Mouse (Mus musculus) thymus, adult 2 months (tissue): ENCODE results near the gene Rreb1.

Source experiments
- CTCF ChIP-seq: fragments of 200-500 bp; IDR thresholded peaks from 2 replicates; pipeline ENCODE4 v1.5.1; 2012; ENCODE audit warnings: mild to moderate bottlenecking, control low read depth, low read length, moderate library complexity, borderline replicate concordance; ENCODE audit not compliant: control insufficient read depth, poor library complexity, insufficient read depth; ENCODE audit errors: extremely low read depth
- POLR2A ChIP-seq: fragments of 200-500 bp; IDR thresholded peaks from 2 replicates; pipeline ENCODE4 v1.6.1; 2012; ENCODE audit warnings: mild to moderate bottlenecking, low read length, control low read depth, moderate library complexity; ENCODE audit not compliant: control insufficient read depth, poor library complexity, insufficient read depth; ENCODE audit errors: extremely low read depth

GRCm38 (mm10) chr13:37855765-37856164 is 77.6 kb downstream of the Rreb1 start:
- no peak for TF ChIP-seq CTCF
- TF ChIP-seq POLR2A, result no peak
